Mouse (Mus musculus): ENCODE measurements around the gene 1810062G17Rik.

DNA sequence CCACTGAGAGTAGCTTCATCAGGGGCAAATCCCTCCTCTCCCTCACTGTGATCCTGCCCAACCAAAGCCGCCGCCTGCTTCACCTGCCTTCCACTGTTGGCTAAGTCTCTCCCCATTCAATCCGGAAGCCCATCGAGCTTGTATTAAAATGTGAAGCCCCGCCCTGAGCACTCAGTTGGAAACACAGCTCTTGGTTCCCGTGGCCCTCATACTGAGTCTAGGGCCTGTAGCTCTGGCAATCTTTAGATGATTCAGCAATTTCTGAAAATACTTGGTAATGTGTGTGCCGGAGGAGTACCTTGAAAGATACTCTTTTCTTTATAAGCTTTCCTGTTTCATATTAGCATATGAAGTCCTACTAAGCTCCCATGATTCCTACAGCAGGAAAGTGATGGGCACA is 10.2 kb upstream of the 1810062G17Rik start:
- TF ChIP-seq MAFK (IDR thresholded peaks at IDR 0.05; ENCODE audit: insufficient read depth, low read depth, low read length) (peak; percentile 73), ZC3H11A (IDR thresholded peaks at IDR 0.05; ENCODE audit: borderline replicate concordance, low read depth, low read length) (no peak), CHD2 (IDR thresholded peaks at IDR 0.05; ENCODE audit: low read depth, low read length) (no peak)
